Mouse (Mus musculus) midbrain, embryonic 12.5 days (tissue): ENCODE data around the gene Ribc2. TPM values are rescaled to one million over a fixed set of nuclear protein-coding genes. Genes with fewer than 3 reads are reported as not detected.

Source experiments
- ATAC-seq: fragments of 200-750 bp; cut with Nextera tagmentation; 2 replicates; pipeline ENCODE4 v1.8.0; 2017; ENCODE audit warnings: low read depth, moderate TSS enrichment, moderate library complexity; ENCODE audit not compliant: low FRiP score
- H3K27ac ChIP-seq: fragments of 300-500 bp; sonication (generic); replicated peaks from 2 replicates; pipeline ENCODE4 v1.5.1; 2016; ENCODE audit warnings: mild to moderate bottlenecking
- H3K27me3 ChIP-seq: fragments of 300-500 bp; sonication (generic); 2 replicates; pipeline ENCODE4 v1.6.1; 2016; ENCODE audit warnings: mild to moderate bottlenecking
- H3K36me3 ChIP-seq: fragments of 300-500 bp; sonication (generic); 2 replicates; pipeline ENCODE4 v1.6.1; 2016
- H3K4me1 ChIP-seq: fragments of 300-500 bp; sonication (generic); 2 replicates; pipeline ENCODE4 v1.6.1; 2016
- H3K4me2 ChIP-seq: fragments of 300-500 bp; sonication (generic); replicated peaks from 2 replicates; pipeline ENCODE4 v1.6.1; 2016; ENCODE audit warnings: mild to moderate bottlenecking, moderate library complexity
- H3K4me3 ChIP-seq: fragments of 300-500 bp; sonication (generic); 2 replicates; pipeline ENCODE4 v1.5.1; 2016; ENCODE audit warnings: mild to moderate bottlenecking
- H3K9ac ChIP-seq: fragments of 300-500 bp; sonication (generic); replicated peaks from 2 replicates; pipeline ENCODE4 v1.6.1; 2016; ENCODE audit warnings: mild to moderate bottlenecking, moderate library complexity
- H3K9me3 ChIP-seq: fragments of 300-500 bp; sonication (generic); 2 replicates; pipeline ENCODE4 v1.6.1; 2016; ENCODE audit warnings: mild to moderate bottlenecking
- WGBS: fragments of 180-500 bp; shearing (Covaris S2); methylation state at CpG from one replicate; pipeline ENCODE4 v1.1.7; 2016; 5-methylcytosine and 5-hydroxymethylcytosine counted together
- polyA plus RNA-seq: library from polyadenylated mRNA; unstranded; fragments of >200 nt; fragmentation: Nextera tagmentation; extraction: Ambion mirVana; gene quantifications from 2 replicates; pipeline ENCODE4 v1.2.1, GENCODE M21; 2016

Ribc2 gene
- 0.69 and 0.98 TPM in 2 replicates for polyA plus RNA-seq

DNA sequence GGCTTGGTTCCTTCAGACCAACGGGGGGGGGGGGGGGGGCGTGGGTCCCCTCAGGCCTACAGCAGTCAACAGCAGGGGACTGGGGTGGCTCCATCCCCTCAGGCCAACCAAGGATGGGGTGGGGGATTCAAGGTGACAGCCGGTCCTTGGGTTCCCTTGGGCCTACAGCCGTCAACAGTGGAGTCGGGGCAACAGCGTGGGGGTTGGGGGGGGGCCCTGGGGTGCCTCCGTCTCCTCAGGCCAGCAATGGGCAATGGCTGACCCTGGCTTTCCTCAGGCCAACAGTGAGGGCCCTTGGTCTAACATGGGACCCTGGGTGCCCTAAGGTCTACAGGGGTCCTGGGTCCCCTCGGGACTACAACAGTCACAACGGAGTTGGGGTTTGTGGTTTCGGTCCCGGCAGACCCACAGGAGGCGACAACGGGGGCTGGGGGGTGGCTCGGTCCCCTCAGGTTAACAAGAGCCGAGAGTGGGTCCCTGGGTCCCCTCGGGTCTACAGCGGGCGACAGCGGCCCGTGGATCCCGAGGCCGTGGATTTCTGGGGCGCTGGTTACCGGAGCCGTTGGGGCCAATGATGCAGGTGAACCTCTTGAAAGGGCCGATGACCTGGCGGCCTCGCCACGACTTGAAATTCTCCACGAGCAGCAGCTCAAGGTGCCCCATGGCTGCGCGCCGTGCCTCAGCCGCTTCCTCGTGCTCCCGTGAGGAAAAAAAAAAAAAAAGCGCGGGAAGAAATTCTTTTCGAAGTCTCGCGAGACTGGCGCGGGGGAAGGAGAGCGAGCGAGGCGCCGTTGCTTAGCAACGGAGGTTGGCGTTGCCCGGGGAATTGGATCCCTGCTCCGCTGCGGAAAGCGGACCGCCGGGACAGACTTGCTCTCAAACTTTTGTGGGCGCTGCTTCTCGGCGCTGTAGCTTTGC lies at the start of gene Ribc2, which contains the start of gene Smc1b:
Gene Ribc2, plus strand, starts transcription at position 804 of the 918 bp plus-strand sequence.
Gene Smc1b, minus strand, starts transcription at position 690 of the 918 bp plus-strand sequence.
- H3K36me3 ChIP-seq, result no peaks in the 10 kb centered on the region
- H3K4me2 ChIP-seq, result peak within 1 kb of the TSS; percentile 54
- no peak within 1 kb of the TSS for H3K27ac ChIP-seq
- peak; percentile 38; the same call in 1 of the 2 replicates for ATAC-seq
- 34% methylated on average over 56 of the region's 58 CpGs for WGBS
- peaks cover 5% of the 10 kb centered on the region; the same call in 1 of the 2 replicates for H3K9me3 ChIP-seq
- H3K4me1 ChIP-seq, result peaks cover 9% of the 10 kb centered on the region; the same call in 1 of the 2 replicates
- H3K4me3 ChIP-seq, result peak within 1 kb of the TSS; percentile 32
- peaks cover 23% of the 10 kb centered on the region for H3K27me3 ChIP-seq
- H3K9ac ChIP-seq, result no peak within 1 kb of the TSS

DNA sequence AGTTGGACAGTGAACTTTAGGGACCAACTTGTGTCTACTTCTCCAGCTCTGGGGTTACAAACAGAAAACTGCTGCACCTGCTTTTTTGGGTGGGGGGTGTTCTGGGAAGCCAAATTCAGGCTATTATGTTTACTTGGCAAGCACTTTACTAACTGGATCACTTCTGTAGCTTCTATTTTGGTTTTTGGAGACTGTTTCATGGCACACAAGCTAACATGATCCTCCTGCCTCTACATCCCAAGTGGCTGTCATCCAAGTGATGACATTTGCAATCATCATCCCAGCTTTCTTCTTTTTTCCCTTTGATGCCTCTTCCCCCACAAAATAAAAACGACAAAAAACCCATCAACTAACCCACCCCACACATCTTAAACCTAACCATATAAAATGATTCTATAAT lies 46.2 kb upstream of the Ribc2 start:
- Histone ChIP-seq H3K9ac (no peak overlapping the region), H3K4me1 (no peaks in the 10 kb centered on the region), H3K4me2 (no peak overlapping the region), H3K27me3 (no peaks in the 10 kb centered on the region), H3K36me3 (no peaks in the 10 kb centered on the region), H3K27ac (no peak overlapping the region), H3K4me3 (no peak overlapping the region), H3K9me3 (no peaks in the 10 kb centered on the region)
- WGBS, result 76% methylated on average over 1 of the region's 1 CpGs
- no peak for ATAC-seq

DNA sequence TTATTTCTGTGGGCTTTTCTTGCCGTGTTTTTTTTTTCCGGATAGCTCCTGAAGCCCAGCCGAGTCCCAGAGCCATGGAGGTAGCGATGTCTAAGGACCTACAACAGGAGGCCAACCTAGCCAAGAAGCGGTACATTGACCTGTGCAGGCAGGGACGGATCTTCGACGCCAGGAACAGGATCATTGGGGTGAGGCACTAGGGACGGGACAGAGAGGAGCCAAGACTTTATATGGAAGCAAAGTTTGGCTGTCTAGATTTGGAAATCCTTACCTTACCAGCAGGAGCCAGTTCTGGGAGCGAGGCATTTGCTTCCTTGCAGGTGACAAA lies 279 bp downstream of the Ribc2 start:
- Histone ChIP-seq H3K36me3 (no peaks in the 10 kb centered on the region), H3K9ac (no peak overlapping the region), H3K4me1 (peaks cover 9% of the 10 kb centered on the region; the same call in 1 of the 2 replicates), H3K27me3 (peaks cover 23% of the 10 kb centered on the region), H3K27ac (no peak overlapping the region), H3K4me2 (peak overlapping the region; percentile 54), H3K4me3 (peak overlapping the region; percentile 32), H3K9me3 (peaks cover 5% of the 10 kb centered on the region; the same call in 1 of the 2 replicates)
- 23% methylated on average over 10 of the region's 10 CpGs for WGBS
- no peak; the same call in 1 of the 2 replicates for ATAC-seq

DNA sequence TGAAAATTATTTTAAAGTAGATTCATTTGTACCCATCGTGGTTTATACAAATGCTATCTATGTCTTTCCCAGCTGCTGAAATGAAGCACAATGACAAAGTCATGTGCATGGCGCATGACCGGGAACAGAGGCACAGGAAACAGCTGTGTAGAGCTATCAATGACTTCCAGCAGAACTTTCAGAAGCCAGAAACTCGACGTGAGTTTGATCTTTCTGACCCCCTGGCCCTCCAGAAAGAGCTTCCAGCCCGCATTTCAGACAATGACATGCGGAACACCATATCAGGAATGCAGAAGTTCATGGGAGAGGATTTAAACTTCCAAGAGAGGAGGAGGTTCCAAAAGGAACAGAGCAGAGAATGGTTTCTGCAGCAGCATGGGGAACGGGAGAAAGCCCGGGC lies 3.3 kb downstream of the Ribc2 start:
- Histone ChIP-seq H3K4me2 (no peak overlapping the region), H3K27ac (no peak overlapping the region), H3K9ac (no peak overlapping the region), H3K27me3 (peaks cover 23% of the 10 kb centered on the region), H3K4me1 (peaks cover 9% of the 10 kb centered on the region; the same call in 1 of the 2 replicates), H3K36me3 (no peaks in the 10 kb centered on the region), H3K9me3 (peaks cover 5% of the 10 kb centered on the region; the same call in 1 of the 2 replicates), H3K4me3 (no peak overlapping the region)
- WGBS, result 45% methylated on average over 9 of the region's 9 CpGs
- ATAC-seq, result no peak

DNA sequence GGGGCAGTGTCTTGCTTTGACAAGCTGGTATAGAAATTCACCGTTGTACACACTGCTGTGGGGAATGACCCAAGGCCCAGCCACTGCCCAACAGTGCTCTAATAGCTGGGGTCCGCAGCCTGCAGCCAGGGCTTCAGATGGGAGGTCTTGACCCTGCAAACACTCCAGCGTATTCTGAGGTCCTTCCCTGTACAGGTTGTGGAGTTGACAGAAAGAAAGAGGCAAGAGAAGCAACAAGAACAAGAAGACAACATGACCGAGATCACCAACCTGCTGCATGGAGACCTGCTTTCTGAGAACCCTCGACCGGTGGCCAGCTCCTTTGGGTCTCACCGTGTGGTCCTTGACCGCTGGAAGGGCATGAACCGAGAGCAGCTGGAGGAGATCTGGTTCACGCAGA lies 9.4 kb downstream of the Ribc2 start:
- no peak overlapping the region for H3K4me2 ChIP-seq
- H3K9ac ChIP-seq, result no peak overlapping the region
- ATAC-seq, result no peak
- no peak overlapping the region for H3K4me3 ChIP-seq
- 89% methylated on average over 10 of the region's 10 CpGs for WGBS
- no peaks in the 10 kb centered on the region for H3K9me3 ChIP-seq
- H3K27me3 ChIP-seq, result no peaks in the 10 kb centered on the region; the same call in 1 of the 2 replicates
- no peaks in the 10 kb centered on the region for H3K36me3 ChIP-seq
- H3K27ac ChIP-seq, result no peak overlapping the region
- no peaks in the 10 kb centered on the region for H3K4me1 ChIP-seq

DNA sequence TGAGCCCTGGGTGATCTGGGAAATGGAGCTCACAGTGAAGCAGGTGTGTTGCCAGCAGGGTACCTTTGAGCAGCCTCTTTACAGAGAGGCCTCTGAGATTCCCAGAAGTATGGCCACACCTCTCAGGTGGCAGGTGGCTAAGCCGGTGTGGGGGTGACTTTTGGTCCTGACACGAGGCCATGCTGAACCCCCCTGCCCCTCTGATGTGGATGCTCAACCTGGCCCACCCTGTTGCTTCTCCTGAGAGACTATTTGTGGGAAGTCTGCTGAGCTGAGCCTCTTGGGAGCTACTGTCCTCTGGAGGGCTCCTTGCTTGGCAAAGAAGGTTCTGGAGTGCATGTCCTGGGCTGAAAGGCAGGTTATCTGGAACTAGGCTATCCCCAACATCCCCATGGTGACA lies 10.6 kb downstream of the Ribc2 start:
- H3K4me1 ChIP-seq, result no peaks in the 10 kb centered on the region
- H3K4me2 ChIP-seq, result no peak overlapping the region
- WGBS, result 68% methylated on average over 2 of the region's 2 CpGs
- ATAC-seq, result no peak
- H3K9ac ChIP-seq, result no peak overlapping the region
- H3K36me3 ChIP-seq, result no peaks in the 10 kb centered on the region
- H3K4me3 ChIP-seq, result no peak overlapping the region
- H3K27ac ChIP-seq, result no peak overlapping the region
- H3K27me3 ChIP-seq, result no peaks in the 10 kb centered on the region; the same call in 1 of the 2 replicates
- no peaks in the 10 kb centered on the region for H3K9me3 ChIP-seq

DNA sequence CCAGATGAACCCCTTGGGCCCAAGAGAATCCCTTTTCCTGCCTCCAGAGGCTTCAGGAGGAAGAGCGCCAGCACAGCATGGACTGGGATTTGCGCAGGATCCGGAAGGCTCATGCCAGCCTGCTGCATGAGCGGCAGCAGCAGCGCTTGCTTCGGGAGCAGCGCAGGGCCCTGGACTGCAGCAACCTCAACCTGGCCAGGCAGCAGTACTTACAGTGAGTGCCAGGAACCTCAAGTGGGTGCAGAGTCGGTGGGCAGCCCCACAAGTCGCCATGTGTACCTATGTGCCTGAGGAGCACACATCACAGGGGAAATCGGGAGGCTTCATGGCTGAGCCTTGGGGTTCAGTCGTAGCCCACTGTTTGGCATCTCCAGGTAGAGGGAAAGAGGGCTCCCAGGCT lies 11.3 kb downstream of the Ribc2 start:
- Histone ChIP-seq H3K27me3 (no peaks in the 10 kb centered on the region; the same call in 1 of the 2 replicates), H3K9me3 (no peaks in the 10 kb centered on the region), H3K9ac (no peak overlapping the region), H3K27ac (no peak overlapping the region), H3K36me3 (no peaks in the 10 kb centered on the region), H3K4me2 (no peak overlapping the region), H3K4me1 (no peaks in the 10 kb centered on the region), H3K4me3 (no peak overlapping the region)
- ATAC-seq, result no peak
- WGBS, result 93% methylated on average over 11 of the region's 11 CpGs

DNA sequence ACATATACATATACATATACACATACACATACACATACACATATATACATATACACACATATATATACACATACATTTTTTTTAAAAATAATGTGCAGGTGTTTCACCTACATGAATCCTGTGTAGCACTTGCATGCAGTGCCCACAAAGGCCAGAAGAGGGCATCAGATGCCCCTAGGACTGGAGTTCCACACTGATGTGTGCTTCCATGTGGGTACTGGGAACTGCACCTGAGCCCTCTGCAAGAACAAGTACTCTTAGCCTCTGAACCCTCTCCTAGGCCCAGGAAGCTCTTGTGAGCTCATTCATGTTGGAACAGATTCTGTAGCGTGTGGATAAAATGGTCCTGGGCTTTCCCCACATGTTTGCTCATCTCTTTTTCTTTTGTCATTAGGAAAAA lies 11.9 kb downstream of the Ribc2 start:
- Histone ChIP-seq H3K27ac (no peak overlapping the region), H3K27me3 (no peaks in the 10 kb centered on the region; the same call in 1 of the 2 replicates), H3K4me2 (no peak overlapping the region), H3K9me3 (no peaks in the 10 kb centered on the region), H3K9ac (no peak overlapping the region), H3K4me3 (no peak overlapping the region), H3K4me1 (no peaks in the 10 kb centered on the region), H3K36me3 (no peaks in the 10 kb centered on the region)
- 100% methylated on average over 1 of the region's 1 CpGs for WGBS
- no peak for ATAC-seq

DNA sequence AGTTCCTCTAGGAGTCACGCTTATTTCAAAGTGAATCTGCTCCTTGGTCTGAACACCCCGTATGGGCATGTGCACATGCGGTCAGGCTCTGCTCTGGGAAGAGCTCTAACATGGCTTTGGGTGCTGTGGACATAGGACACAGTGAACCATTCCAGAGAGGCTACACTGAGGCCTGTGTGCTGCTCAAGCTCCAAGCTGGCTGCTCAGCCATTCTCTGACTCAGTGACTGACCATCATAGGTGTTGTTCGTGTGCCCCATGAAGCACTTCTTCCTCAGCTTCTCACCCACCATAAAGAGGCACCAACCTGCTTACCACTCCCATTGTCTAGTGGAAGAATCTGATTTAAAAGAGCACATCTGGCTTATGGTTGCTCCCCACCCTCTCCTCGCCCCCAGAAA lies 12.4 kb downstream of the Ribc2 start:
- Histone ChIP-seq H3K27me3 (no peaks in the 10 kb centered on the region; the same call in 1 of the 2 replicates), H3K4me2 (no peak overlapping the region), H3K36me3 (no peaks in the 10 kb centered on the region), H3K4me3 (no peak overlapping the region), H3K9ac (no peak overlapping the region), H3K4me1 (no peaks in the 10 kb centered on the region), H3K27ac (no peak overlapping the region), H3K9me3 (no peaks in the 10 kb centered on the region)
- ATAC-seq, result no peak
- WGBS, result 91% methylated on average over 5 of the region's 5 CpGs

DNA sequence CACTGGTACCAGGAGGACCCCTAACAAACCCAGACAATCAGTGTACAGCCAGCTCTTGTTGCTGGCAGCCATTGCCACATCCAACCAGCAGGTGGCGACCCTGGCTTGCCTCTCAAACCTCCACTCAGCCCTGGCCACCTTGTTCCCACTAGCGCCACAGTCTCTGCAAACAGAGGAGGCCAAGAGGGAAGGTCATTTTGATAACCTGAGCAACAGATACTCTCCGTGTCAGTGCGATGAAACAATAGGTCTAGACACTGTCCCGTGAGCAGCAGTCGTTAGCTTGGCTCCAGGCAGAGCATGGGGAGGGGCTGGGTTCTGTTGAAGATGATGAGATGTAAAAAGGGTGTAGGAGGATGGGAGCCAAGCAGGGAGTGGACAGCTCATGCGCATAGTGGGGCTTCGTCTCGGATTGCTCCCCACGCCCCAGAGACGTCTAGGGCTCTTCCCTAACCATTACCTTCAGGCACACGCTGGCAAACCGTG lies 19.6 kb downstream of the Ribc2 start:
- ATAC-seq, result peak; percentile 49; the same call in 1 of the 2 replicates
- Histone ChIP-seq H3K4me1 (no peaks in the 10 kb centered on the region), H3K36me3 (no peaks in the 10 kb centered on the region), H3K4me3 (no peak overlapping the region), H3K9ac (no peak overlapping the region), H3K9me3 (no peaks in the 10 kb centered on the region), H3K27me3 (no peaks in the 10 kb centered on the region), H3K27ac (no peak overlapping the region), H3K4me2 (no peak overlapping the region)
- 32% methylated on average over 13 of the region's 13 CpGs for WGBS

DNA sequence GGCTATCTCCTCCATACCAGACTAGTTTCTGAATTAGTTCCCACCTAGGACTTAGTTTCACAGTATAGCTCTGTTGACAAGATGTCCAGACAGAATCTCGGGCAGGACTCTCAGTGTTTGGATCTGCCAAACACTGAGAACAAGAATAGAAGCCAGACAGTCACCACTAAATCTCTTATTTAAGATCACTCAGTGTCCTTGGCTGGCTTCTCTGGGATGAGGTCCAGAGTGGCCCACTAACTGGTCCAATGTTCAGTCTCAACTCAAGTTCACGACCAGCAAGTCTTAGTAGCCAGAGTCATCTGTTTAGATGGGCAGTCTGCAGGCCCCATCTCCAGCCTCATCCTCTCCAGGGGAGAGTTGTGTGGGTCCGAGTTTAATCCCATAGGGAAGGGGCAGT lies 20.7 kb downstream of the Ribc2 start:
- H3K4me3 ChIP-seq, result no peak overlapping the region
- ATAC-seq, result no peak
- no peaks in the 10 kb centered on the region for H3K27me3 ChIP-seq
- H3K4me2 ChIP-seq, result no peak overlapping the region
- 78% methylated on average over 3 of the region's 3 CpGs for WGBS
- no peaks in the 10 kb centered on the region for H3K9me3 ChIP-seq
- H3K9ac ChIP-seq, result no peak overlapping the region
- H3K4me1 ChIP-seq, result no peaks in the 10 kb centered on the region
- no peaks in the 10 kb centered on the region for H3K36me3 ChIP-seq
- no peak overlapping the region for H3K27ac ChIP-seq

DNA sequence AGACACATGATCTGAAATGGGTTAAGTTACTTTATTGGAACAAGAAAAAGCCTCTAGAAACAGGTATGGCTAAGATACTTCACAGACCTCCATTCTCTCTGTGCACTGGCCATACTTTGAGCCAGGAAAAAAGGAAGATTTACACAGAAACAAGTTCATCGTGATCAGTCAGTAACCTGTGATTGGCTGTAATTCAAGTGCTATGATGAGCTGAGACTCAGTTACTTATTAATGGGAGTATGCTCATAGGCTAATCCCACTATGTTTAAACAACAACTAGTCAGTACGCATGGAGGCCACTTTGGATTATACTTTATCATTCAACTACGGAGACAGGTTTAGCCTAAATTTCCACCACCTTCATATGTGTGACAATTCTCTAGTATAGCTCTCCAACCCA lies 22.2 kb downstream of the Ribc2 start:
- Histone ChIP-seq H3K4me2 (no peak overlapping the region), H3K4me1 (no peaks in the 10 kb centered on the region), H3K36me3 (no peaks in the 10 kb centered on the region), H3K4me3 (no peak overlapping the region), H3K9ac (no peak overlapping the region), H3K9me3 (no peaks in the 10 kb centered on the region), H3K27me3 (no peaks in the 10 kb centered on the region), H3K27ac (no peak overlapping the region)
- no peak for ATAC-seq
- WGBS, result 96% methylated on average over 3 of the region's 3 CpGs
